Mouse (Mus musculus): Measurements from ENCODE around the gene Uck1. TPM values are rescaled to one million over a fixed set of nuclear protein-coding genes. Genes with fewer than 3 reads are reported as not detected.

Uck1 gene
- total and polyA plus RNA-seq, 3 experiments: 60.6 to 73.7 TPM; not detected in 1

- H3K4me1 ChIP-seq (ENCODE audit: control insufficient read depth in 1 of 2, insufficient read depth in 2 of 2, low read length in 2 of 2): no peaks in the 10 kb centered on the region; a peak in 1 of 4 replicates
- no peak overlapping the region for H3K4me3 ChIP-seq (ENCODE audit: control insufficient read depth in 1 of 2, insufficient read depth in 1 of 2, low read depth in 2 of 2, low read length in 2 of 2)
- no peaks in the 10 kb centered on the region for H3K79me2 ChIP-seq (ENCODE audit: control insufficient read depth, insufficient read depth, low read length, poor library complexity)
- no peak for TF ChIP-seq CHD2 (IDR thresholded peaks at IDR 0.05; ENCODE audit: low read length)
- no peak for TF ChIP-seq POLR2AphosphoS2 (IDR thresholded peaks at IDR 0.05; ENCODE audit: low read length)
- TF ChIP-seq GABPA (IDR thresholded peaks at IDR 0.05; ENCODE audit: low read depth, low read length): no peak
- TF ChIP-seq MYC (IDR thresholded peaks at IDR 0.05; ENCODE audit: low read depth, low read length): no peak
- no peak for TF ChIP-seq ZC3H11A (IDR thresholded peaks at IDR 0.05; ENCODE audit: low read depth, low read length)
- TF ChIP-seq MAFK (IDR thresholded peaks at IDR 0.05; ENCODE audit: borderline replicate concordance, low read depth, low read length): no peak
- TF ChIP-seq ELF1 (IDR thresholded peaks at IDR 0.05; ENCODE audit: low read depth, low read length): no peak
- no peak for TF ChIP-seq UBTF (IDR thresholded peaks at IDR 0.05; ENCODE audit: borderline replicate concordance, insufficient read depth, low read depth, low read length)
- TF ChIP-seq ZMIZ1 (IDR thresholded peaks at IDR 0.05; ENCODE audit: low read depth, low read length): no peak
- no peak for TF ChIP-seq HCFC1 (IDR thresholded peaks at IDR 0.05; ENCODE audit: low read depth, low read length)
- no peak for TF ChIP-seq TBP (IDR thresholded peaks at IDR 0.05; ENCODE audit: low read depth, low read length)
- no peak for TF ChIP-seq MXI1 (IDR thresholded peaks at IDR 0.05; ENCODE audit: low read depth, low read length)
- no peak for TF ChIP-seq ETS1 (IDR thresholded peaks at IDR 0.05; ENCODE audit: low read depth, low read length)
- TF ChIP-seq E2F4 (IDR thresholded peaks at IDR 0.05; ENCODE audit: borderline replicate concordance, low read depth, low read length): no peak
- TF ChIP-seq TCF12 (IDR thresholded peaks at IDR 0.05; ENCODE audit: low read depth, low read length): no peak
- no peak for TF ChIP-seq POLR2A (IDR thresholded peaks at IDR 0.05; ENCODE audit: control insufficient read depth in 1 of 2, insufficient read depth in 1 of 2, low read depth in 1 of 2, low read length in 2 of 2, poor library complexity in 1 of 2)
- no peaks in the 10 kb centered on the region for H3K9me3 ChIP-seq (replicated peaks; ENCODE audit: insufficient read depth, low read length)
- no peak overlapping the region for H3K9ac ChIP-seq (ENCODE audit: control insufficient read depth, low read depth, low read length, poor library complexity, severe bottlenecking)
- no peaks in the 10 kb centered on the region for H3K27me3 ChIP-seq (ENCODE audit: control insufficient read depth in 1 of 2, insufficient read depth in 2 of 2, low read length in 2 of 2)
- H3K27ac ChIP-seq (ENCODE audit: control insufficient read depth, low read depth, low read length): no peak overlapping the region
- H3K36me3 ChIP-seq (ENCODE audit: control insufficient read depth in 1 of 2, insufficient read depth in 2 of 2, low read length in 2 of 2): peaks cover 0 to 6% of the 10 kb centered on the region in 2 experiments; a peak in 2 of 4 replicates
- no peak for DNase-seq (ENCODE audit: low read depth, low spot score)
Measured at GRCm38 (mm10) chr2:32248377-32249361, 11.3 kb downstream of the Uck1 start.

GRCm38 (mm10) chr2:32246741-32247140 is 13.2 kb downstream of the Uck1 start:
- no peak for DNase-seq (ENCODE audit: low read depth, low spot score)
- H3K9me3 ChIP-seq (replicated peaks; ENCODE audit: insufficient read depth, low read length): no peaks in the 10 kb centered on the region
- no peak overlapping the region for H3K27ac ChIP-seq (ENCODE audit: control insufficient read depth, low read depth, low read length)
- no peak overlapping the region for H3K4me3 ChIP-seq (ENCODE audit: control insufficient read depth in 1 of 2, insufficient read depth in 1 of 2, low read depth in 2 of 2, low read length in 2 of 2)
- H3K36me3 ChIP-seq (ENCODE audit: control insufficient read depth in 1 of 2, insufficient read depth in 2 of 2, low read length in 2 of 2): peaks cover 0 to 8% of the 10 kb centered on the region in 2 experiments; a peak in 2 of 4 replicates
- H3K9ac ChIP-seq (ENCODE audit: control insufficient read depth, low read depth, low read length, poor library complexity, severe bottlenecking): no peak overlapping the region
- H3K4me1 ChIP-seq (ENCODE audit: control insufficient read depth in 1 of 2, insufficient read depth in 2 of 2, low read length in 2 of 2): no peaks in the 10 kb centered on the region; a peak in 1 of 4 replicates
- H3K27me3 ChIP-seq (ENCODE audit: control insufficient read depth in 1 of 2, insufficient read depth in 2 of 2, low read length in 2 of 2): no peaks in the 10 kb centered on the region
- TF ChIP-seq ZKSCAN1 (IDR thresholded peaks at IDR 0.05; ENCODE audit: low read depth, low read length) (no peak), POLR2AphosphoS5 (IDR thresholded peaks at IDR 0.05; ENCODE audit: borderline replicate concordance, low read depth, low read length) (no peak), ZNF384 (IDR thresholded peaks at IDR 0.05; ENCODE audit: low read depth, low read length) (no peak), SMC3 (IDR thresholded peaks at IDR 0.05; ENCODE audit: low read depth, low read length) (no peak), ZMIZ1 (IDR thresholded peaks at IDR 0.05; ENCODE audit: low read depth, low read length) (no peak), UBTF (IDR thresholded peaks at IDR 0.05; ENCODE audit: borderline replicate concordance, insufficient read depth, low read depth, low read length) (no peak), MAFK (IDR thresholded peaks at IDR 0.05; ENCODE audit: borderline replicate concordance, low read depth, low read length) (no peak), MYC (IDR thresholded peaks at IDR 0.05; ENCODE audit: low read depth, low read length) (no peak), RAD21 (IDR thresholded peaks at IDR 0.05; ENCODE audit: low read depth, low read length) (no peak)
- no peaks in the 10 kb centered on the region for H3K79me2 ChIP-seq (ENCODE audit: control insufficient read depth, insufficient read depth, low read length, poor library complexity)
